Mouse (Mus musculus) forebrain, embryonic 13.5 days (tissue): ENCODE data around the gene Cby3. TPM values are rescaled to one million over a fixed set of nuclear protein-coding genes. Genes with fewer than 3 reads are reported as not detected.

Experiments
- ATAC-seq: fragments of 200-750 bp; cut with Nextera tagmentation; 2 replicates; pipeline ENCODE4 v1.8.0; 2017
- H3K27ac ChIP-seq: fragments of 300-500 bp; sonication (generic); 2 replicates; pipeline ENCODE4 v1.5.1; 2015; ENCODE audit warnings: inconsistent platforms, mild to moderate bottlenecking, moderate library complexity
- H3K27me3 ChIP-seq: fragments of 300-500 bp; sonication (generic); 2 replicates; pipeline ENCODE4 v1.6.1; 2015; ENCODE audit warnings: mild to moderate bottlenecking, inconsistent platforms
- H3K36me3 ChIP-seq: fragments of 300-500 bp; sonication (generic); 2 replicates; pipeline ENCODE4 v1.6.1; 2015; ENCODE audit warnings: mild to moderate bottlenecking, inconsistent platforms; ENCODE audit not compliant: poor library complexity, severe bottlenecking
- H3K4me1 ChIP-seq: fragments of 300-500 bp; sonication (generic); 2 replicates; pipeline ENCODE4 v1.6.1; 2015; ENCODE audit warnings: inconsistent platforms
- H3K4me2 ChIP-seq: fragments of 300-500 bp; sonication (generic); 2 replicates; pipeline ENCODE4 v1.6.1; 2015; ENCODE audit warnings: inconsistent platforms, mild to moderate bottlenecking, moderate library complexity
- H3K4me3 ChIP-seq: fragments of 300-500 bp; sonication (generic); 2 replicates; pipeline ENCODE4 v1.5.1; 2015; ENCODE audit warnings: mild to moderate bottlenecking, inconsistent platforms
- H3K9ac ChIP-seq: fragments of 300-500 bp; sonication (generic); 2 replicates; pipeline ENCODE4 v1.6.1; 2015; ENCODE audit warnings: mild to moderate bottlenecking, inconsistent platforms
- H3K9me3 ChIP-seq: fragments of 300-500 bp; sonication (generic); replicated peaks from 2 replicates; pipeline ENCODE4 v1.6.1; 2016; ENCODE audit warnings: inconsistent platforms
- WGBS: fragments of 180-500 bp; shearing (Covaris S2); methylation state at CpG from one replicate; pipeline ENCODE4 v1.1.7; 2015; 5-methylcytosine and 5-hydroxymethylcytosine counted together
- polyA plus RNA-seq: library from polyadenylated mRNA; unstranded; fragments of >200 nt; fragmentation: Nextera tagmentation; extraction: Ambion mirVana; gene quantifications from 2 replicates; pipeline ENCODE4 v1.2.1, GENCODE M21; 2015

Cby3 gene
- polyA plus RNA-seq, 1 experiment from 2014 or later, result 0.25 TPM

DNA sequence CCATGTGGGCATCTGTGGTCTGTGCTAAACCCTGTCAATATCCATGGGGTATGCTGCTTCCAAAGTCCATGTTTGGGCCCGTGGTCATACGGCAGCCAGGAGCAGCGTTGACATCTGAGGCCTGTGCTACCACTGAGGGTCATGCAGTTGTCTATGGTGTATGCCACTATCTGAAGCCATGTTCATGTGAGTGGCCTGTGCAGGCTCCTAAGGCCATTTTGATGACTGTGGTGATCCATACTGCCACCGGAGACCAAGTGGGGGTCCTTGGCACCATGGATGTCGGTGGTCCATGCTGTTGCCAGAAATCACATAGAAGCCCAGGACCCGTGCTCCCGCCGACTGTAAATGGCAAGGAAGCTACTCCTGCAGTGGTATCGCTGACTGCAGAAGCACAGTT, 13.3 kb downstream of the Cby3 start:
- no peak overlapping the region for H3K4me2 ChIP-seq
- 94% methylated on average over 9 of the region's 9 CpGs for WGBS
- no peak overlapping the region for H3K9ac ChIP-seq
- no peak for ATAC-seq
- H3K27me3 ChIP-seq, result no peaks in the 10 kb centered on the region
- H3K4me1 ChIP-seq, result peaks cover 12% of the 10 kb centered on the region
- H3K4me3 ChIP-seq, result no peak overlapping the region
- H3K9me3 ChIP-seq, result no peaks in the 10 kb centered on the region
- no peak overlapping the region for H3K27ac ChIP-seq
- H3K36me3 ChIP-seq, result no peaks in the 10 kb centered on the region

DNA sequence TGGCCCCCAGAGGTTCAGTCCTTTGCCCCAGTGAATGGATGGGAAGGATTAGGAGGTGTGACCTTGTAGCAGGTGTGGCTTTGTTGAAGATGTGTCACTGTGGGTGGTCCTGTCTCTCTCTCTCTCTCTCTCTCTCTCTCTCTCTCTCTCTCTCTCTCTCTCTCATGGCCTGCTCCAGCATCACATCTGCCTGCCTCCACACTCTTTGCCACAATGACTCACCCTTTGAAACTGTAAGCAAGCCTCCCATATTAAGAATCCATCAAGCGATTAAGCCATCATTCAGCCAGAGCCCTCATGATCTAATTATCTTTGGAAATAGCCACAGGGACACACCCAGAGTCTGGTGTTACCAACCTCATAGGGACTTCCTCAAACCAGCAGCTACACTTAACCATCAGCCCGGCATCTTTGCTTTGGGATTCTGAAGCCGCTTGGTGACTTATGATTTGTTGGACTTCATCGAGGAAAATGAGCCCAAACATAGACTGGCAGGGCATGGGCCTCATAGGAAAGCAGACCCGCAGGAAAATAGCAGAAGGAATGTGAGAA, 15.2 kb downstream of the Cby3 start:
- no peak overlapping the region for H3K27ac ChIP-seq
- H3K27me3 ChIP-seq, result no peaks in the 10 kb centered on the region
- no peaks in the 10 kb centered on the region for H3K9me3 ChIP-seq
- no peak overlapping the region for H3K4me3 ChIP-seq
- no peak overlapping the region for H3K9ac ChIP-seq
- ATAC-seq, result no peak
- H3K4me2 ChIP-seq, result no peak overlapping the region
- WGBS, result 88% methylated on average over 5 of the region's 5 CpGs
- H3K36me3 ChIP-seq, result no peaks in the 10 kb centered on the region
- H3K4me1 ChIP-seq, result peaks cover 12% of the 10 kb centered on the region

- peak; percentile 56; the same call in 1 of the 2 replicates for ATAC-seq
- peak overlapping the region; percentile 40; the same call in 1 of the 2 replicates for H3K9ac ChIP-seq
These were observed 16.7 kb downstream of the Cby3 start for GRCm38 (mm10) chr11:50370969-50371368.

DNA sequence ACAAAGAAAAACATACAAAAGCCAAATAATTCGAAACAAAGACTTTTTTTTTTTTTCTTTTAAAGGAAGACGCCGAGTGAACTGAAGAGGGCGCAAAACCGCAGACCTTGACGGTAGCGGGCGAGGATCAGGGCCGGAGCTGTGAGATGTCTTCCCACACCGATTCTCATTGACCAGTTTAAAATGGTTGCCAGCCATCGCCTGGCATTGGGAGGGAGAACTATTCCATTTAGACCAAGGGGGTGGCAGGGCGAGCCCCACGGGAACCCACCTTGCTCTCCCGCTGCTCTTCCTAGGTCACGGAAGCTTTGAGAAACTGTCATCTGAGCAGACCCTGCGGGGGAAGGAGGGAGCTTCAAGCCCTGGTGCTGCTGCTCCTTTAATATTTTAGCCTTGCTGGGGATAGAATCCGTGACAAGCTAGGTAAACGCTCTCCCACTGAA, 17.2 kb downstream of the Cby3 start:
- peak; percentile 68 for ATAC-seq
- Histone ChIP-seq H3K9me3 (no peaks in the 10 kb centered on the region), H3K4me3 (peak overlapping the region; percentile 37), H3K36me3 (no peaks in the 10 kb centered on the region), H3K27me3 (no peaks in the 10 kb centered on the region), H3K9ac (peak overlapping the region; percentile 73), H3K27ac (peak overlapping the region; percentile 68), H3K4me2 (peak overlapping the region; percentile 63), H3K4me1 (peaks cover 17% of the 10 kb centered on the region)
- WGBS, result 2% methylated on average over 18 of the region's 18 CpGs

More at GRCm38 (mm10) chr11:50370969-50371368, 16.7 kb downstream of the Cby3 start:
- Histone ChIP-seq H3K27ac (peak overlapping the region; percentile 68), H3K27me3 (no peaks in the 10 kb centered on the region), H3K36me3 (no peaks in the 10 kb centered on the region), H3K4me2 (peak overlapping the region; percentile 63), H3K4me3 (no peak overlapping the region), H3K9me3 (no peaks in the 10 kb centered on the region), H3K4me1 (peaks cover 12% of the 10 kb centered on the region)
- WGBS, result 39% methylated on average over 4 of the region's 4 CpGs

- Histone ChIP-seq H3K36me3 (no peaks in the 10 kb centered on the region), H3K27me3 (no peaks in the 10 kb centered on the region), H3K4me3 (peak overlapping the region; percentile 37; the same call in 1 of the 2 replicates), H3K4me2 (peak overlapping the region; percentile 63), H3K27ac (peak overlapping the region; percentile 68; the same call in 1 of the 2 replicates), H3K9ac (peak overlapping the region; percentile 73), H3K4me1 (peaks cover 20% of the 10 kb centered on the region), H3K9me3 (no peaks in the 10 kb centered on the region)
- no peak for ATAC-seq
- WGBS, result 97% methylated on average over 1 of the region's 1 CpGs
These were observed 17.6 kb downstream of the Cby3 start for GRCm38 (mm10) chr11:50371911-50372310.

- Histone ChIP-seq H3K27me3 (no peaks in the 10 kb centered on the region), H3K4me2 (no peak overlapping the region), H3K27ac (no peak overlapping the region), H3K4me3 (no peak overlapping the region), H3K36me3 (no peaks in the 10 kb centered on the region), H3K4me1 (peaks cover 20% of the 10 kb centered on the region), H3K9ac (no peak overlapping the region), H3K9me3 (no peaks in the 10 kb centered on the region)
- no peak for ATAC-seq
These were observed 18.8 kb downstream of the Cby3 start for GRCm38 (mm10) chr11:50373086-50373485.

GRCm38 (mm10) chr11:50373621-50374020, 19.4 kb downstream of the Cby3 start:
- H3K9ac ChIP-seq, result no peak overlapping the region
- H3K27ac ChIP-seq, result no peak overlapping the region
- WGBS, result 96% methylated on average over 1 of the region's 1 CpGs
- peaks cover 20% of the 10 kb centered on the region for H3K4me1 ChIP-seq
- ATAC-seq, result no peak
- no peaks in the 10 kb centered on the region for H3K27me3 ChIP-seq
- no peak overlapping the region for H3K4me3 ChIP-seq
- H3K36me3 ChIP-seq, result no peaks in the 10 kb centered on the region
- H3K9me3 ChIP-seq, result no peaks in the 10 kb centered on the region
- H3K4me2 ChIP-seq, result no peak overlapping the region

GRCm38 (mm10) chr11:50374286-50375015, 20.2 kb downstream of the Cby3 start:
- Histone ChIP-seq H3K36me3 (peaks cover 5% of the 10 kb centered on the region), H3K4me3 (no peak overlapping the region), H3K9ac (no peak overlapping the region), H3K27me3 (no peaks in the 10 kb centered on the region), H3K27ac (no peak overlapping the region), H3K9me3 (no peaks in the 10 kb centered on the region), H3K4me1 (peaks cover 25% of the 10 kb centered on the region), H3K4me2 (no peak overlapping the region)
- WGBS, result 82% methylated on average over 13 of the region's 13 CpGs
- ATAC-seq, result no peak

- Histone ChIP-seq H3K27me3 (no peaks in the 10 kb centered on the region), H3K4me2 (no peak overlapping the region), H3K4me1 (peaks cover 34% of the 10 kb centered on the region), H3K9me3 (no peaks in the 10 kb centered on the region), H3K4me3 (no peak overlapping the region), H3K36me3 (peaks cover 13% of the 10 kb centered on the region), H3K27ac (no peak overlapping the region), H3K9ac (no peak overlapping the region)
- ATAC-seq, result no peak
- 44% methylated on average over 5 of the region's 5 CpGs for WGBS
These were observed 21.2 kb downstream of the Cby3 start for GRCm38 (mm10) chr11:50375421-50375820.

GRCm38 (mm10) chr11:50376156-50376790, 22.0 kb downstream of the Cby3 start:
- peak overlapping the region; percentile 85 for H3K4me2 ChIP-seq
- peaks cover 14% of the 10 kb centered on the region for H3K36me3 ChIP-seq
- no peak for ATAC-seq
- no peaks in the 10 kb centered on the region for H3K9me3 ChIP-seq
- H3K4me3 ChIP-seq, result peak overlapping the region; percentile 96
- WGBS, result 27% methylated on average over 10 of the region's 10 CpGs
- H3K9ac ChIP-seq, result peak overlapping the region; percentile 99
- H3K27ac ChIP-seq, result peak overlapping the region; percentile 100
- peaks cover 30% of the 10 kb centered on the region for H3K4me1 ChIP-seq
- no peaks in the 10 kb centered on the region for H3K27me3 ChIP-seq

- peak within 1 kb of the TSS; percentile 100 for H3K27ac ChIP-seq
- H3K4me3 ChIP-seq, result peak within 1 kb of the TSS; percentile 96
- WGBS, result under 1% methylated on average over 74 of the region's 76 CpGs
- no peaks in the 10 kb centered on the region for H3K27me3 ChIP-seq
- peak within 1 kb of the TSS; percentile 99 for H3K9ac ChIP-seq
- peak; percentile 93 for ATAC-seq
- H3K4me2 ChIP-seq, result peak within 1 kb of the TSS; percentile 85
- no peaks in the 10 kb centered on the region for H3K9me3 ChIP-seq
- H3K4me1 ChIP-seq, result peaks cover 29% of the 10 kb centered on the region
- peaks cover 20% of the 10 kb centered on the region for H3K36me3 ChIP-seq
These were observed 22.9 kb downstream of the Cby3 start, which contains the start of gene Hnrnph1 for GRCm38 (mm10) chr11:50376911-50377891. Gene Hnrnph1, plus strand, starts transcription at chr11:50376990.
